Mouse (Mus musculus) lung, adult 2 months (tissue): Measurements from ENCODE around the gene Ric1.
"Not testable (repeated sequence)": the region's sequence is repeated elsewhere in the genome, so short reads cannot be mapped to it uniquely, and the experiment has no call there.

Experiments used
- CTCF ChIP-seq: fragments of 200-500 bp; IDR thresholded peaks from 2 replicates; pipeline ENCODE4 v1.5.1; 2011; ENCODE audit warnings: mild to moderate bottlenecking, low read length, control low read depth; ENCODE audit not compliant: insufficient read depth
- POLR2A ChIP-seq: fragments of 200-500 bp; IDR thresholded peaks from 2 replicates; pipeline ENCODE4 v1.6.1; 2011; ENCODE audit warnings: low read depth, mild to moderate bottlenecking, control low read depth, low read length, borderline replicate concordance; ENCODE audit errors: extremely low read depth

GRCm38 (mm10) chr19:29551980-29552379 lies 29.9 kb downstream of the Ric1 start:
- TF ChIP-seq POLR2A, CTCF: not testable (repeated sequence)
